Mouse (Mus musculus) small intestine, adult 2 months (tissue): ENCODE results near the gene Rnaseh2a. TPM values are rescaled to one million over a fixed set of nuclear protein-coding genes. Genes with fewer than 3 reads are reported as not detected.

Experiments
- H3K27ac ChIP-seq: fragments of 200-500 bp; 2 replicates; pipeline ENCODE4 v1.5.1; 2012; ENCODE audit warnings: low read depth, low read length, control low read depth, inconsistent platforms; ENCODE audit not compliant: insufficient read depth
- H3K27me3 ChIP-seq: fragments of 200-500 bp; 2 replicates; pipeline ENCODE4 v1.6.1; 2012; ENCODE audit warnings: mild to moderate bottlenecking, moderate library complexity, low read length, inconsistent platforms; ENCODE audit not compliant: control insufficient read depth, insufficient read depth
- H3K36me3 ChIP-seq: fragments of 200-500 bp; 2 replicates; pipeline ENCODE4 v1.6.1; 2012; ENCODE audit warnings: mild to moderate bottlenecking, low read length, control low read depth, inconsistent platforms; ENCODE audit not compliant: control insufficient read depth, insufficient read depth
- H3K4me1 ChIP-seq: fragments of 200-500 bp; 2 replicates; pipeline ENCODE4 v1.6.1; 2012; ENCODE audit warnings: low read length, inconsistent platforms, mixed read lengths; ENCODE audit not compliant: control insufficient read depth, insufficient read depth, insufficient read length
- H3K4me3 ChIP-seq: fragments of 200-500 bp; 2 replicates; pipeline ENCODE4 v1.5.1; 2012; ENCODE audit warnings: low read depth, mild to moderate bottlenecking, control low read depth, inconsistent platforms, low read length, moderate library complexity
- CTCF ChIP-seq: fragments of 200-500 bp; IDR thresholded peaks from 2 replicates; pipeline ENCODE4 v1.5.1; 2012; ENCODE audit warnings: low read depth, mild to moderate bottlenecking, control low read depth, inconsistent platforms, low read length, moderate library complexity, mixed read lengths; ENCODE audit not compliant: insufficient replicate concordance, insufficient read length; ENCODE audit errors: extremely low read depth
- POLR2A ChIP-seq: fragments of 200-500 bp; IDR thresholded peaks from 2 replicates; pipeline ENCODE4 v1.6.1; 2012; ENCODE audit warnings: low read depth, mild to moderate bottlenecking, control low read depth, inconsistent platforms, low read length, moderate library complexity
- WGBS: fragments of 180-500 bp; shearing (Covaris S2); methylation state at CpG from one replicate; pipeline ENCODE4 v1.1.7; 2018; 5-methylcytosine and 5-hydroxymethylcytosine counted together
- polyA plus RNA-seq: library from polyadenylated mRNA; depleted of rRNA; stranded (reverse); fragments of >200 nt; gene quantifications from 2 replicates; pipeline ENCODE4 v1.2.3, GENCODE M21; 2012

The Rnaseh2a gene
- polyA plus RNA-seq, 1 experiment = 29.1 TPM

DNA sequence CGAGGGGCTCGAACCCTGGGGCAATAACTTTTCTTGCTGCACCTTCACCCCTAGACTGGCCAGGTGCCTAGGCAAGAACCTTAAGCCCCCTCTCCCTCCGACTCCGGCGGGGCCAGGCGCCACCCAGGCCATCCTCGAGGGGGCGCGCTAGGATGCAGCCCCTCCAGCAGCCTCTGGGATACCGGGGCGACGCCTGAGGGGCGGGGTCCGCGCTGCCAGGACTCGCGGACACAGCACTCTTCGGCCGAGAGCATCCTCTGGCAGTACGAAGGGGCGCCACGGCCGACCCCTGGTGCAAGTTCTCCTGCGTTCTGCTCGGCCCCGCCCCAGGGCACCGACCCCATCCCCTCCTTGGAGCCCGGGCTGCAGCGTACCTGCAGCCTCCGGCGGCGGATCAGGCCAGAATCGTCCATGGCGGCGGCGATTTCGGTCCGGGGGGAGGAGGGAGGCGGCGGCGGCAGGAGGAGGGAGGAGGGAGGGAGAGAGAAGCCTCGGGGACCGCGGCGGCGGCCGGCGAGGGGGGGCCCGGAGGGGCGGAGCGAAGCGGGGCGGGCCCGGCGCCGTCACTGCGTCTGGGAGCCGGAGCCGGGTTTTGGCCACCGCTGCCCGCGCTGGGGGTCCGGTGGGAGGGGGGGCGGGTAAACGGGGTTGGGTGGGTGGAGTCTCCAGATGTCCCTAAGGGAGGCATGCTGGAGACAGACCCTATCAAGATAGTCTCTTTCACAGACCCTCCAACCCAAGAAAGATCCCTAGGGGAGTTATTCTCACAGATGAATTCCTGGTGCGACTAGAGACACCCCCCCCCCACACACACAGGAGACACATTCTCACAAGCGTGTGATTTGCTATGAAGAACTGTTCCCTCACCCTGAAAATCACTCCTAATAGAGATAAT is 23.7 kb downstream of the Rnaseh2a start:
- peaks cover 3% of the 10 kb centered on the region; the same call in 1 of the 2 replicates for H3K4me1 ChIP-seq
- H3K27me3 ChIP-seq = peaks cover 44% of the 10 kb centered on the region
- WGBS = 2% methylated on average over 60 of the region's 67 CpGs
- H3K4me3 ChIP-seq = peak overlapping the region; percentile 26
- no peak for TF ChIP-seq CTCF
- no peak overlapping the region for H3K27ac ChIP-seq
- H3K36me3 ChIP-seq = no peaks in the 10 kb centered on the region

DNA sequence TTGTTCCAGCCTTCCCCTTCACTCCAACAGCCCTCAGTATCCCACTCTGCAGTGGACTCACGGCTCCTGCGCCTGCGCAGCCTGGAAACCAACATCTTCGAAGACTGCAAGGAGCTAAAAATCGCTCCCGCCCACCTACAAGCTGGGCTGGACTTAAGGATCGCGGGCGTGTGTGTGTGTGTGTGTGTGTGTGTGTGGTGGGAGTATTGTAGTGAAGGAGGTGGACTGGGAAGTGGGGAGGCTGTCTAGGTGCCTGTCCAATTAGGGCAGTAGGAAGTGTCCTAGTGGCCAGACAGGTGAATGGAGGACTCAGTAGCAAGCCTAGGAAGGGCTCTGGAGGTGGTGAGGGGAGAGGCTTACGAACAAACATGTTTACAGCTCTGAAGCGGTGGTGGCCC is 24.3 kb downstream of the Rnaseh2a start:
- WGBS = 7% methylated on average over 11 of the region's 11 CpGs
- no peak overlapping the region for H3K4me3 ChIP-seq
- no peaks in the 10 kb centered on the region for H3K36me3 ChIP-seq
- H3K27ac ChIP-seq = no peak overlapping the region
- TF ChIP-seq POLR2A = no peak
- TF ChIP-seq CTCF = no peak
- peaks cover 41% of the 10 kb centered on the region for H3K27me3 ChIP-seq
- H3K4me1 ChIP-seq = peaks cover 3% of the 10 kb centered on the region; the same call in 1 of the 2 replicates

DNA sequence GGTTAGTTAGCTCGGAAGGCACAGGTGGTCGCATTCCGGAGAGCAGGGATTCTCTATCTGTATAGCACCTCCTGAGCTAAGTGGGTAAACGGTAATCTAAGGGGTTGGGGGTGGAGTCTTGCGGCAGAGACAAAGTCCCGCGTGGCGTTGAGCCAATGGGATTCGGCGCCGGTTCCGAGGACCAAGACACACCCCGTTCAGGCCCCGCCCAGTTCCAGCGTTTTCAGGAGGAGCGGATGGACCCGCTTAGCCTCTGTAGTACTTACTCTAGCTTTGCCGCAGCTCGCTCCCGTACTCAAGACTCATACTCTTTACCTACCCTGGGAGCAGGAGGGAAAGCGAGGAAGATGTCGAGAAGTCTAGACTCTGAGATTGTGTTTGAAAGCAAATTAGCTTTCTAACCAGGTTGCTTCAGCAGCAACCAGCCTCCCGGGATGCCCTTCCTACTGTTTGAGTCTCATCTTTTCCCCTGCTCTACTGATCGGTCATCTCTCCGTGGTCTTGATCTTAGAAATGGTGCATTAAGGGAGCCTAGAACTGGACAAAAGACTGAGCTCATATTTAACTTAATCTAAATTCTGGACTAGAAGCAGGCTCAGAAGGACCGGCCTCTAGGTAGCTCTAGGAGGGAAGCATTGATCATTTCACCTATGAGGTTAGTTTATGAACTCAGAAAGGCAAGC is 24.9 kb downstream of the Rnaseh2a start:
- Histone ChIP-seq H3K27me3 (peaks cover 35% of the 10 kb centered on the region), H3K4me1 (peaks cover 3% of the 10 kb centered on the region; the same call in 1 of the 2 replicates), H3K27ac (no peak overlapping the region), H3K36me3 (no peaks in the 10 kb centered on the region), H3K4me3 (no peak overlapping the region)
- TF ChIP-seq POLR2A (no peak), CTCF (no peak)
- 3% methylated on average over 26 of the region's 26 CpGs for WGBS

DNA sequence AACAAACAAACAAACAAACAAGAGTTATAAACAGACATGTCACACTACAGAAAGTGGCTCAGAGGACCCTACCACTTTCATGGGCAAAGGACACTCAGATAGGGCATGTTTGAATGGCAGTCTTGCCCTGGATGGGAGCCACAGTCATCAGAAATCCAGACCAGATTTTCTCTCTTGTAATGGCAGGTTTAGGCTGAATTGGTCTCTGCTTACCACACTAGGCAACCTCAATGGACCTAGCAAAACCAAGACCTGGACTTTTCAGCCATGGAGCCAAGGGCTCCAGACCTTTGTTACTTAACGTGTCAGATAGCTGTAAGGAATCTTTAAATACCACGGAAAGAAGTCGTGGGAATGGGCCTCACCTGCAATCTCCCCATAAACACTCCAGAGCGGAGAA is 25.9 kb downstream of the Rnaseh2a start:
- no peaks in the 10 kb centered on the region for H3K36me3 ChIP-seq
- no peak overlapping the region for H3K4me3 ChIP-seq
- peaks cover 35% of the 10 kb centered on the region for H3K27me3 ChIP-seq
- WGBS = 20% methylated on average over 4 of the region's 4 CpGs
- no peak overlapping the region for H3K27ac ChIP-seq
- H3K4me1 ChIP-seq = peaks cover 3% of the 10 kb centered on the region; the same call in 1 of the 2 replicates
- no peak for TF ChIP-seq POLR2A
- TF ChIP-seq CTCF = no peak

DNA sequence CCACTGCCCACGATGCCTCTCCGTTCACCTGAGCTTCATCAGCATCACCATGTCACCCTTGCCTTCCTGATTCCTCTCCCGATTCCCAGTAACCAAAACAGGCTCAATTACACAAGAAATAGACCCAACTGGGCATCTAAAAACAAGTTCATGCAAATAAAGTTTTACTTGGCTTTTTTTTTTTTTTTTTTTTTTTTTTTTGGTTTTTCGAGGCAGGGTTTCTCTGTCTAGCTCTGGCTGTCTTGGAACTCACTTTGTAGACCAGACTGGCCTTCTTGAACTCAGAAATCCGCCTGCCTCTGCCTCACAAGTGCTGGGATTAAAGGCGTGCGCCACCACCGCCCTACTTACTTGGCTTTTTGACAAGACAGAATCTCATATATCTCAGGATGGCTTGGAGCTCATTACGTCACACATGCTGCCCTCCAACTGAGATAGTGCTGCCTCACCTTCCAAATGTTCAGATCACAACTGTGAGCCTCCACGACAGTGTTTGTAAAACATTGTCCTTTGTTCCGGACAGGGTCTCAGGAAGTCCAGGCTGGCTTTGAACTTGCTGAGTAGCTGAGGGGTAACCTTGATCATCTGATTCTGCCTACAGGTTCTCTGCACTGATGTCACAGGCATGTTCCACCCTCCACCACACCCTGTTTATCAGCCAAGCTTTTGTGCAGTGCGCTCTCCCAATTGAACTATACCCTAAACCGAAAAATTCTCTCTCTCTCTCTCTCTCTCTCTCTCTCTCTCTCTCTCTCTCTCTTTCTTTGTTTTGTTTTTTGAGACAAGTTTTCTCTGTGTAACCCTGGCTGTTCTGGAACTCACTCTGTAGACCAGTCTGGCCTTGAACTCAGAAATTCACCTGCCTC is 31.7 kb downstream of the Rnaseh2a start:
- Histone ChIP-seq H3K4me1 (peaks cover 3% of the 10 kb centered on the region; the same call in 1 of the 2 replicates), H3K4me3 (no peak overlapping the region), H3K27ac (no peak overlapping the region), H3K27me3 (peaks cover 28% of the 10 kb centered on the region), H3K36me3 (no peaks in the 10 kb centered on the region)
- no peak for TF ChIP-seq POLR2A
- no peak for TF ChIP-seq CTCF
- 50% methylated on average over 13 of the region's 13 CpGs for WGBS

DNA sequence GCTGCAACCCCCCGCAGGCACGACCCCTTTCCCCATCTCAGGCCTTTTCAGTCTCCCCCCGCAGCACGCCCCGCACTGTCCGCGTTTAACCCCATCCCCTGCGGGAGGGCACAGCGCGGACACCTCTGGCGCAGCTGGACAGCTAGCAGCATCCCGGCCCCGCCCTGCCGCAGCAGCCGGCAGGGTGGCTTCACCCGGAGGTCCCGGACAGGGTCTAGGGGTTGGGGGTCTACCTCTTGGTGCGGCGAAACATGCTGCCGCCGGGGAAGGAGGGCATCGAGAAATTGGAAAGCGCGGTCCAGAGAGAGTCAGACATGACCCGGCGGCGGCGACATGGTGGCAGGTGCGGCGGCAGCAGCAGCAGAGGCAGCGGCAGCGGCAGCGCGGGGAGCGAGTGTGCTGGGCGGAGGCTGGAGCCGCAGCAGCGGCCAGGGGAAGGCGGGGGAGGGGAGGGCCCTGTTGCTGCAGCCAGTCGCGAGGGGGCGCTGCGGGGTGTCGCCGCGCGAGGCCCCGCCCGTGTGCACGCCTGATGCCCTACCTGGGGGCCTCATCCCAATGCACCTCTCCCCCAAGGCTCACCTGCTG is 32.5 kb downstream of the Rnaseh2a start, which contains the start of gene Mast1:
Gene Mast1 (minus strand): TSS at position 398 of the 585 bp plus-strand sequence.
- Histone ChIP-seq H3K36me3 (no peaks in the 10 kb centered on the region), H3K4me1 (peaks cover 3% of the 10 kb centered on the region; the same call in 1 of the 2 replicates), H3K27ac (no peak within 1 kb of the TSS), H3K27me3 (peaks cover 28% of the 10 kb centered on the region), H3K4me3 (peak within 1 kb of the TSS; percentile 52)
- WGBS = 1% methylated on average over 48 of the region's 50 CpGs
- TF ChIP-seq POLR2A (no peak), CTCF (peak; percentile 51)
